Mouse (Mus musculus): ENCODE measurements around the gene Ugt1a1. TPM values are rescaled to one million over a fixed set of nuclear protein-coding genes. Genes with fewer than 3 reads are reported as not detected.

Ugt1a1 gene
- total and polyA plus RNA-seq, 3 experiments: 0.19 TPM; not detected in 2

- no peak overlapping the region for H3K27ac ChIP-seq (ENCODE audit: insufficient read depth, low read depth)
- peak; percentile 2 for DNase-seq (ENCODE audit: extremely low read depth)
- H3K9me3 ChIP-seq (replicated peaks; ENCODE audit: low read length): peaks cover 69% of the 10 kb centered on the region
- in situ Hi-C loops (cut with MboI; ENCODE audit: low pct_ligation_motif_present, low pct_unique_long_range_greater_than_20kb, low sequenced_read_pairs): no loop called here
- no peaks in the 10 kb centered on the region for H3K36me3 ChIP-seq (replicated peaks in 1 of 2; ENCODE audit: control insufficient read depth in 1 of 2, insufficient read depth in 1 of 2, low read length in 1 of 2)
- dilution Hi-C loops (cut with MboI; ENCODE audit: extremely low pct_ligation_motif_present, extremely low pct_unique_long_range_greater_than_20kb, low sequenced_read_pairs): no loop called here
- H3K9ac ChIP-seq (ENCODE audit: insufficient read depth, low read depth): no peak overlapping the region
- no peak overlapping the region for H3K4me2 ChIP-seq (ENCODE audit: insufficient read depth, low read depth, poor library complexity, severe bottlenecking)
- H3K4me3 ChIP-seq (replicated peaks in 1 of 3; ENCODE audit: low read depth in 2 of 3, low read length in 2 of 3, poor library complexity in 1 of 3): no peak overlapping the region
- TF ChIP-seq CHD1 (IDR thresholded peaks at IDR 0.05; ENCODE audit: low read depth, low read length) (no peak), POLR2AphosphoS2 (IDR thresholded peaks at IDR 0.05; ENCODE audit: low read depth, low read length) (no peak), MYC (IDR thresholded peaks at IDR 0.05; ENCODE audit: low read depth, low read length) (no peak), RAD21 (IDR thresholded peaks at IDR 0.05; ENCODE audit: low read depth, low read length) (no peak), SMC3 (IDR thresholded peaks at IDR 0.05; ENCODE audit: low read depth, low read length) (no peak), IRF4 (IDR thresholded peaks at IDR 0.05; ENCODE audit: low read depth, low read length) (no peak), GABPA (IDR thresholded peaks at IDR 0.05; ENCODE audit: insufficient replicate concordance, low read depth, low read length) (no peak), PAX5 (IDR thresholded peaks at IDR 0.05; ENCODE audit: low read length) (no peak), EP300 (IDR thresholded peaks at IDR 0.05; ENCODE audit: low read length) (no peak), MAX (IDR thresholded peaks at IDR 0.05; ENCODE audit: low read length) (no peak), NRF1 (IDR thresholded peaks at IDR 0.05; ENCODE audit: low read depth, low read length) (no peak), JUND (conservative IDR thresholded peaks at IDR 0.05; ENCODE audit: low read depth, low read length) (no peak), ETS1 (conservative IDR thresholded peaks at IDR 0.05; ENCODE audit: low read depth, low read length) (no peak), USF1 (IDR thresholded peaks at IDR 0.05; ENCODE audit: low read depth, low read length) (no peak)
- H3K79me2 ChIP-seq (replicated peaks; ENCODE audit: control insufficient read depth, extremely low read depth, insufficient read depth, poor library complexity, severe bottlenecking): no peaks in the 10 kb centered on the region
- H3K27me3 ChIP-seq (replicated peaks): no peaks in the 10 kb centered on the region
- H3K4me1 ChIP-seq (ENCODE audit: control insufficient read depth in 1 of 2, insufficient read depth in 2 of 2): no peaks in the 10 kb centered on the region
Measured at GRCm38 (mm10) chr1:88218051-88218450, 6.3 kb downstream of the Ugt1a1 start.

DNA sequence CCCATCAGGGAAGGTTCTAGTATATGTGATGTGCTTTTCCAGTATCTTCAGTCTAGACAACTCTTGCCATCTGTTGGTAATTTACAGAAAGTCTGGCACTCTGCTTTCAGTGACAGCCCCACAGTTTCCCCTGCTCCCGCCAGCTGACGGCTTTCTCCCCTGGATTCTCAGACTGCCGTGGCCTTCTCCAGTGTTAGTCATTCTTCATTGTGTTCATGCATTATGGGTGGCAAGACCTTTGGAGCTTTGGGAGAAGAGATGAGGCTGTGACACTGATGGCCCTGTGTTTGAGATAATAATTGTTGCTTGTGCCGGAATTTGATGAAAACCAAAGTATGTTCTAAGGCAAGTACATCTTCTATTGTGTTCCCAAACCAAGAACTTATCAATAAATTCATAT lies 6.8 kb downstream of the Ugt1a1 start:
- dilution Hi-C loops (cut with MboI; ENCODE audit: extremely low pct_ligation_motif_present, extremely low pct_unique_long_range_greater_than_20kb, low sequenced_read_pairs): no loop called here
- no peak for DNase-seq (ENCODE audit: extremely low read depth)
- Histone ChIP-seq H3K4me1 (ENCODE audit: control insufficient read depth in 1 of 2, insufficient read depth in 2 of 2) (no peaks in the 10 kb centered on the region), H3K4me3 (replicated peaks in 1 of 3; ENCODE audit: low read depth in 2 of 3, low read length in 2 of 3, poor library complexity in 1 of 3) (no peak overlapping the region), H3K27me3 (replicated peaks) (no peaks in the 10 kb centered on the region), H3K27ac (ENCODE audit: insufficient read depth, low read depth) (no peak overlapping the region), H3K79me2 (replicated peaks; ENCODE audit: control insufficient read depth, extremely low read depth, insufficient read depth, poor library complexity, severe bottlenecking) (no peaks in the 10 kb centered on the region), H3K9me3 (replicated peaks; ENCODE audit: low read length) (peaks cover 69% of the 10 kb centered on the region), H3K36me3 (replicated peaks in 1 of 2; ENCODE audit: control insufficient read depth in 1 of 2, insufficient read depth in 1 of 2, low read length in 1 of 2) (no peaks in the 10 kb centered on the region), H3K4me2 (ENCODE audit: insufficient read depth, low read depth, poor library complexity, severe bottlenecking) (no peak overlapping the region), H3K9ac (ENCODE audit: insufficient read depth, low read depth) (no peak overlapping the region)
- TF ChIP-seq POLR2AphosphoS2 (IDR thresholded peaks at IDR 0.05; ENCODE audit: low read depth, low read length) (no peak), UBTF (IDR thresholded peaks at IDR 0.05; ENCODE audit: low read depth, low read length) (no peak), MXI1 (IDR thresholded peaks at IDR 0.05; ENCODE audit: low read depth, low read length) (no peak), USF1 (IDR thresholded peaks at IDR 0.05; ENCODE audit: low read depth, low read length) (no peak), GABPA (IDR thresholded peaks at IDR 0.05; ENCODE audit: insufficient replicate concordance, low read depth, low read length) (no peak), CHD1 (IDR thresholded peaks at IDR 0.05; ENCODE audit: low read depth, low read length) (no peak), MAZ (IDR thresholded peaks at IDR 0.05; ENCODE audit: low read depth, low read length) (no peak), RAD21 (IDR thresholded peaks at IDR 0.05; ENCODE audit: low read depth, low read length) (no peak), CHD2 (IDR thresholded peaks at IDR 0.05; ENCODE audit: low read length) (no peak), RCOR1 (conservative IDR thresholded peaks at IDR 0.05; ENCODE audit: low read depth, low read length) (no peak), USF2 (conservative IDR thresholded peaks at IDR 0.05; ENCODE audit: low read depth, low read length) (no peak), ZKSCAN1 (IDR thresholded peaks at IDR 0.05; ENCODE audit: borderline replicate concordance, low read depth, low read length) (no peak), IRF4 (IDR thresholded peaks at IDR 0.05; ENCODE audit: low read depth, low read length) (no peak), MAX (IDR thresholded peaks at IDR 0.05; ENCODE audit: low read length) (no peak), PAX5 (IDR thresholded peaks at IDR 0.05; ENCODE audit: low read length) (no peak), ZC3H11A (IDR thresholded peaks at IDR 0.05; ENCODE audit: low read depth, low read length) (no peak), ETS1 (conservative IDR thresholded peaks at IDR 0.05; ENCODE audit: low read depth, low read length) (no peak), NRF1 (IDR thresholded peaks at IDR 0.05; ENCODE audit: low read depth, low read length) (no peak), BHLHE40 (IDR thresholded peaks at IDR 0.05; ENCODE audit: low read depth, low read length) (no peak), MYC (IDR thresholded peaks at IDR 0.05; ENCODE audit: low read depth, low read length) (no peak)
- in situ Hi-C loops (cut with MboI; ENCODE audit: low pct_ligation_motif_present, low pct_unique_long_range_greater_than_20kb, low sequenced_read_pairs): no loop called here

Data from CH12.LX (cell line).